Mouse (Mus musculus) layer of hippocampus, adult 8-10 months (tissue): ENCODE data around the gene Syt3. TPM values are rescaled to one million over a fixed set of nuclear protein-coding genes. Genes with fewer than 3 reads are reported as not detected.

ENCODE experiments used
- DNase-seq, 2 experiments: peaks; one replicate each; pipeline ENCODE4 v3.0.0; 2022; ENCODE audit warnings: low spot score in 2 of 2
- total RNA-seq, 4 experiments: library from RNA; stranded (reverse); gene quantifications; 2 replicates each; pipeline ENCODE4 v1.2.4; 2022

Gene Syt3
- total RNA-seq, 4 experiments from 2014 or later = 82.9 to 94.7 (median 87.0) TPM

DNA sequence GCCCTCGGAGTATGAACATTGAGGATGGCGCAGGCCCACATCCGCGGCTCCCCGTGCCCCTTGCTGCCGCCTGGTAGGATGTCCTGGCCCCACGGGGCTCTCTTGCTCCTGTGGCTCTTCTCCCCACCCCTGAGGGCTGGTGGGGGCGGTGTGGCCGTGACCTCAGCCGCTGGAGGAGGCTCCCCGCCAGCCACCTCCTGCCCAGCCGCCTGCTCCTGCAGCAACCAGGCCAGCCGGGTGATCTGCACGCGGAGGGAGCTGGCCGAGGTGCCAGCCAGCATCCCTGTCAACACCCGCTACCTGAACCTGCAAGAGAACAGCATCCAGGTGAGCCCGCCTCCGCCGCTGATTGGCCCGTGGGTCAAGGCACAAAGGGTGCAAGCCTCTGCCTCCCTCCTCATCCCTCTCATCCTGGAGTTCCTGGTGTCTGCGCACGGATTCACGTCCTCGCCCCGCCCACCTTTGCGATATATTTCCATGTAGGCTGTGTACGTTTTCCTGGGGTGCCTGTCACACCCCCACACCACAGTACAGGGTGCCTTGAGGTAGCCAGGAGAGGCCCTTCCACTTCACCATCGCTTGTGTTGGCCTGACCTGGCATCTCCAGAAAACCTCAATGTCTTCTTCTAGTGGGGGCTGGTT, 61.1 kb downstream of the Syt3 start:
- no peak for DNase-seq

DNA sequence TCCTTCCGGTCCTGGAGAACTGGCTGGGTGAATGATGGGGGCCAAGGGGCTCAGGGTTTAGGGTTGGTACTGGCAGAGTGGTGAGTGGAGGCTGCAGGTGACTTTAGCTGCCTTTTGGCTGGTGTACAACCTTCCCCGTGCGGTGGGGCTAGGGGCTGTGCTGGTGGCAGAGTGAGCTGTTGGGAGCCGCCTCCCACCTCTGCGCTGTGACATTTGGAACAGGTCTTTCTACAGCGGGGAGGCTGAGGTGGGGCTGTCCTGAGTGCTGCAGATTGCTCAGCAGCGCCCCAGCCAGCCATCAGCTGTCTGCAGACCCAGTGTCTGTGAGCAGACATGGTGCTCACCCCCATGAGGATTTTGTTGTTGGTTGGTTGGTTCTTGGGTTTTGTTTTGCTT, 61.6 kb downstream of the Syt3 start:
- DNase-seq = no peak

DNA sequence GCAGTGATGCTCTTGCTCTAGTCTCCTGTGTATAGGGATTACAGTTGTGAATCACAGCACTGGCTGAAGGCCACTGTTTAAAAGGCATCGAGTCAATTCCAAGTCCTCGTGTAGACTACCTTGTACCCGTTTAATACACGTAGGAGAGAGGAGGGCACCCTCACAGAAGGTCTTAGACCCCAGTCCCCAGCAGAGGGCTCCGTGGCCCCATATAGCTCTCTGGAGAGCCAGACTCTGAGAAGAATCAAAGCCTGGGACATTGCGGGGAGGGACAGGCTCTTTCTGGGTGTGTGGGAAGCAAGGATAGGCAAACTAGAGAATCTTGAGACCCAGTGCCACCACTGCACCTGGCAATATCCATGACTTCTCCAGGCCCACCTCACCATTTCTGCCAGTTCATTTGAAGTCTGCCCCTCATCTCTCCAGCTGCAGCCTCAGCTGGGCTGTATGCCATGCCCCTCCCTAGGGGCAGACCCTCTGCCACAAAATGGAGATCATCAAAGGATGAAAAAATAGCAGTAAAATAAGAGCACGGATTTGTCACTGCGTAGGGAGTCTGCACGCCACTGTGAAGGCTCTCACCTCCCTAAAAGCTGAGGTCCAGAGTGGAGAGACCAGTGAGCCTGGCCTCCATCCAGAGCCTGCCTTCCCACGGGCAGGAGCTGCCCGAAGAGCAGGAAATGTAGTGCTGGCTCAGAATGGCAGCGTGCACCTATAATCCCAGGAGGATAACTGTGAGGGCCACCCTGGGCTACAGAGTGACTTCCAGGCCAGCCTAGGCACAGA, 62.4 kb downstream of the Syt3 start:
- DNase-seq = no peak

Other genes starting within 250 kb of the Syt3 start
- not detected for gene Klk1b16, start 247.3 kb upstream of the Syt3 start, total RNA-seq
- not detected for gene Klk1b24, start 195.9 kb upstream of the Syt3 start, total RNA-seq
- not detected for gene Klk1b3, start 185.9 kb upstream of the Syt3 start, total RNA-seq
- gene Klk1b4, start 176.7 kb upstream of the Syt3 start, total RNA-seq = not detected
- not detected for gene Klk1b5, start 168.2 kb upstream of the Syt3 start, total RNA-seq
- gene Klk1, start 158.7 kb upstream of the Syt3 start, total RNA-seq = not detected
- not detected for gene Gm36864, start 147.9 kb upstream of the Syt3 start, total RNA-seq
- 1 to 10 TPM; 1.3 to 2.4 (median 1.7) TPM for gene 1700028J19Rik, start 137.4 kb upstream of the Syt3 start, total RNA-seq
- gene 2410002F23Rik, start 137.4 kb upstream of the Syt3 start, total RNA-seq = 10 to 100 TPM; 76.7 to 94.0 (median 85.5) TPM
- not detected for gene Acp4, start 126.7 kb upstream of the Syt3 start, total RNA-seq
- not detected for gene Gm15517, start 122.7 kb upstream of the Syt3 start, total RNA-seq
- 1 to 10 TPM; 3.6 to 4.2 (median 3.6) TPM for gene Clec11a, start 77.2 kb upstream of the Syt3 start, total RNA-seq
- gene Shank1, start 73.8 kb upstream of the Syt3 start, total RNA-seq = 100 to 1,000 TPM; 568 to 623 (median 583) TPM
- 1 to 10 TPM; 2.2 to 4.3 (median 2.8) TPM for gene 1700008O03Rik, start 1.7 kb downstream of the Syt3 start, total RNA-seq
- gene Lrrc4b, start 44.9 kb downstream of the Syt3 start, total RNA-seq = 100 to 1,000 TPM; 278 to 302 (median 291) TPM
- 10 to 100 TPM; 11.1 to 13.6 (median 12.4) TPM for gene Aspdh, start 81.3 kb downstream of the Syt3 start, total RNA-seq
- 100 to 1,000 TPM in 2 of 4 experiments, 10 to 100 TPM in 2; 97.1 to 114 (median 103) TPM for gene Josd2, start 83.9 kb downstream of the Syt3 start, total RNA-seq
- gene Emc10, start 112.4 kb downstream of the Syt3 start, total RNA-seq = 100 to 1,000 TPM; 201 to 225 (median 215) TPM
- gene Fam71e1, start 112.5 kb downstream of the Syt3 start, total RNA-seq = 10 to 100 TPM; 15.5 to 21.6 (median 19.0) TPM
- gene Mybpc2, start 140.6 kb downstream of the Syt3 start, total RNA-seq = under 1 TPM in 3 of 4 experiments, not detected in 1; 0.10 to 0.57 (median 0.14) TPM
- gene Spib, start 148.0 kb downstream of the Syt3 start, total RNA-seq = under 1 TPM in 1 of 4 experiments, not detected in 3; 0.16 TPM
- 10 to 100 TPM in 2 of 4 experiments, 1 to 10 TPM in 2; 8.2 to 11.5 (median 10.2) TPM for gene Pold1, start 164.7 kb downstream of the Syt3 start, total RNA-seq
- gene Nr1h2, start 169.8 kb downstream of the Syt3 start, total RNA-seq = 10 to 100 TPM; 57.2 to 67.9 (median 61.1) TPM
- under 1 TPM in 1 of 4 experiments, not detected in 3; 0.65 TPM for gene Napsa, start 188.3 kb downstream of the Syt3 start, total RNA-seq
- gene Kcnc3, start 206.6 kb downstream of the Syt3 start, total RNA-seq = 100 to 1,000 TPM; 133 to 157 (median 145) TPM